Mouse (Mus musculus): ENCODE results near the gene Olfr288. TPM values are rescaled to one million over a fixed set of nuclear protein-coding genes. Genes with fewer than 3 reads are reported as not detected.

The Olfr288 gene
- polyA plus RNA-seq, 1 experiment from 2014 or later = not detected

GRCm38 (mm10) chr15:98162561-98162960, 32.8 kb downstream of the Olfr288 start:
- 73% methylated on average over 4 of the region's 4 CpGs for WGBS

GRCm38 (mm10) chr15:98161026-98161805, 34.1 kb downstream of the Olfr288 start:
- H3K4me1 ChIP-seq = no peaks in the 10 kb centered on the region
- H3K36me3 ChIP-seq = no peaks in the 10 kb centered on the region
- no peak for ATAC-seq (ENCODE audit: insufficient number of reproducible peaks, insufficient read depth, low FRiP score, low TSS enrichment, low read depth)
- peaks cover 16% of the 10 kb centered on the region for H3K27me3 ChIP-seq
- no peak overlapping the region for H3K4me2 ChIP-seq
- H3K9me3 ChIP-seq = no peaks in the 10 kb centered on the region
- H3K27ac ChIP-seq = no peak overlapping the region
- WGBS = 70% methylated on average over 19 of the region's 19 CpGs
- H3K4me3 ChIP-seq = no peak overlapping the region
- no peak overlapping the region for H3K9ac ChIP-seq

More at GRCm38 (mm10) chr15:98162561-98162960, 32.8 kb downstream of the Olfr288 start:
- peaks cover 29% of the 10 kb centered on the region for H3K27me3 ChIP-seq
- H3K9ac ChIP-seq = no peak overlapping the region
- no peak overlapping the region for H3K27ac ChIP-seq
- no peak for ATAC-seq (ENCODE audit: insufficient number of reproducible peaks, insufficient read depth, low FRiP score, low TSS enrichment, low read depth)
- no peak overlapping the region for H3K4me2 ChIP-seq
- H3K4me3 ChIP-seq = no peak overlapping the region
- H3K36me3 ChIP-seq = no peaks in the 10 kb centered on the region
- H3K4me1 ChIP-seq = peaks cover 7% of the 10 kb centered on the region
- H3K9me3 ChIP-seq = no peaks in the 10 kb centered on the region

- H3K9ac ChIP-seq = no peak overlapping the region
- no peak overlapping the region for H3K4me2 ChIP-seq
- H3K27ac ChIP-seq = no peak overlapping the region
- no peaks in the 10 kb centered on the region for H3K36me3 ChIP-seq
- WGBS = 65% methylated on average over 1 of the region's 1 CpGs
- no peaks in the 10 kb centered on the region for H3K27me3 ChIP-seq
- no peaks in the 10 kb centered on the region for H3K9me3 ChIP-seq
- ATAC-seq (ENCODE audit: insufficient number of reproducible peaks, insufficient read depth, low FRiP score, low TSS enrichment, low read depth) = no peak
- H3K4me1 ChIP-seq = peaks cover 3% of the 10 kb centered on the region; the same call in 1 of the 2 replicates
- no peak overlapping the region for H3K4me3 ChIP-seq
Observed at GRCm38 (mm10) chr15:98157253-98157652, 38.1 kb downstream of the Olfr288 start.

- no peaks in the 10 kb centered on the region for H3K27me3 ChIP-seq
- H3K4me3 ChIP-seq = no peak overlapping the region
- 52% methylated on average over 4 of the region's 4 CpGs for WGBS
- H3K9ac ChIP-seq = no peak overlapping the region
- no peaks in the 10 kb centered on the region for H3K36me3 ChIP-seq
- H3K9me3 ChIP-seq = no peaks in the 10 kb centered on the region
- H3K27ac ChIP-seq = no peak overlapping the region
- peaks cover 3% of the 10 kb centered on the region; the same call in 1 of the 2 replicates for H3K4me1 ChIP-seq
- ATAC-seq (ENCODE audit: insufficient number of reproducible peaks, insufficient read depth, low FRiP score, low TSS enrichment, low read depth) = no peak
- no peak overlapping the region for H3K4me2 ChIP-seq
Observed at GRCm38 (mm10) chr15:98155944-98156343, 39.4 kb downstream of the Olfr288 start.

- ATAC-seq (ENCODE audit: insufficient number of reproducible peaks, insufficient read depth, low FRiP score, low TSS enrichment, low read depth) = no peak
- H3K36me3 ChIP-seq = no peaks in the 10 kb centered on the region
- H3K4me1 ChIP-seq = peaks cover 3% of the 10 kb centered on the region; the same call in 1 of the 2 replicates
- no peak overlapping the region for H3K4me3 ChIP-seq
- H3K27ac ChIP-seq = no peak overlapping the region
- H3K4me2 ChIP-seq = no peak overlapping the region
- H3K9me3 ChIP-seq = no peaks in the 10 kb centered on the region
- WGBS = 89% methylated on average over 5 of the region's 5 CpGs
- H3K27me3 ChIP-seq = no peaks in the 10 kb centered on the region
- no peak overlapping the region for H3K9ac ChIP-seq
Observed at GRCm38 (mm10) chr15:98155272-98155671, 40.1 kb downstream of the Olfr288 start.

GRCm38 (mm10) chr15:98154631-98155030, 40.7 kb downstream of the Olfr288 start:
- peaks cover 3% of the 10 kb centered on the region; the same call in 1 of the 2 replicates for H3K4me1 ChIP-seq
- ATAC-seq (ENCODE audit: insufficient number of reproducible peaks, insufficient read depth, low FRiP score, low TSS enrichment, low read depth) = no peak
- H3K27ac ChIP-seq = no peak overlapping the region
- no peaks in the 10 kb centered on the region for H3K27me3 ChIP-seq
- no peak overlapping the region for H3K4me2 ChIP-seq
- no peak overlapping the region for H3K9ac ChIP-seq
- WGBS = 78% methylated on average over 3 of the region's 3 CpGs
- no peak overlapping the region for H3K4me3 ChIP-seq
- H3K9me3 ChIP-seq = no peaks in the 10 kb centered on the region
- no peaks in the 10 kb centered on the region for H3K36me3 ChIP-seq

- ATAC-seq (ENCODE audit: insufficient number of reproducible peaks, insufficient read depth, low FRiP score, low TSS enrichment, low read depth) = no peak
- WGBS = 56% methylated on average over 4 of the region's 4 CpGs
- Histone ChIP-seq H3K9me3 (no peaks in the 10 kb centered on the region), H3K4me2 (no peak overlapping the region), H3K27ac (no peak overlapping the region), H3K27me3 (no peaks in the 10 kb centered on the region), H3K36me3 (no peaks in the 10 kb centered on the region), H3K4me3 (no peak overlapping the region), H3K4me1 (peaks cover 3% of the 10 kb centered on the region; the same call in 1 of the 2 replicates), H3K9ac (no peak overlapping the region)
Observed at GRCm38 (mm10) chr15:98154146-98154545, 41.2 kb downstream of the Olfr288 start.

- ATAC-seq (ENCODE audit: insufficient number of reproducible peaks, insufficient read depth, low FRiP score, low TSS enrichment, low read depth) = no peak
- Histone ChIP-seq H3K9ac (no peak overlapping the region), H3K27me3 (no peaks in the 10 kb centered on the region), H3K9me3 (no peaks in the 10 kb centered on the region), H3K4me1 (peaks cover 3% of the 10 kb centered on the region; the same call in 1 of the 2 replicates), H3K4me2 (no peak overlapping the region), H3K36me3 (no peaks in the 10 kb centered on the region), H3K27ac (no peak overlapping the region), H3K4me3 (no peak overlapping the region)
- 19% methylated on average over 3 of the region's 3 CpGs for WGBS
Observed at GRCm38 (mm10) chr15:98153625-98154024, 41.7 kb downstream of the Olfr288 start.

- H3K4me3 ChIP-seq = no peak overlapping the region
- no peaks in the 10 kb centered on the region for H3K27me3 ChIP-seq
- peaks cover 3% of the 10 kb centered on the region; the same call in 1 of the 2 replicates for H3K4me1 ChIP-seq
- no peak for ATAC-seq (ENCODE audit: insufficient number of reproducible peaks, insufficient read depth, low FRiP score, low TSS enrichment, low read depth)
- H3K9me3 ChIP-seq = no peaks in the 10 kb centered on the region
- 40% methylated on average over 7 of the region's 7 CpGs for WGBS
- no peaks in the 10 kb centered on the region for H3K36me3 ChIP-seq
- no peak overlapping the region for H3K27ac ChIP-seq
- no peak overlapping the region for H3K9ac ChIP-seq
- no peak overlapping the region for H3K4me2 ChIP-seq
Observed at GRCm38 (mm10) chr15:98152916-98153315, 42.4 kb downstream of the Olfr288 start.

- ATAC-seq (ENCODE audit: insufficient number of reproducible peaks, insufficient read depth, low FRiP score, low TSS enrichment, low read depth) = no peak
- H3K4me1 ChIP-seq = peaks cover 14% of the 10 kb centered on the region
- whole genome bisulfite sequencing = 55% methylated on average over 10 of the region's 10 CpGs
Observed at GRCm38 (mm10) chr15:98149166-98149602, 46.2 kb downstream of the Olfr288 start.

GRCm38 (mm10) chr15:98148356-98148755, 47.0 kb downstream of the Olfr288 start:
- peaks cover 14% of the 10 kb centered on the region for H3K4me1 ChIP-seq
- WGBS = 75% methylated on average over 3 of the region's 3 CpGs
- no peak for ATAC-seq (ENCODE audit: insufficient number of reproducible peaks, insufficient read depth, low FRiP score, low TSS enrichment, low read depth)
- H3K9ac ChIP-seq = no peak overlapping the region
- no peak overlapping the region for H3K4me3 ChIP-seq
- H3K36me3 ChIP-seq = no peaks in the 10 kb centered on the region
- H3K27ac ChIP-seq = no peak overlapping the region
- H3K27me3 ChIP-seq = no peaks in the 10 kb centered on the region
- no peak overlapping the region for H3K4me2 ChIP-seq
- H3K9me3 ChIP-seq = no peaks in the 10 kb centered on the region

More at GRCm38 (mm10) chr15:98149166-98149602, 46.2 kb downstream of the Olfr288 start:
- Histone ChIP-seq H3K27ac (no peak overlapping the region), H3K4me3 (no peak overlapping the region), H3K36me3 (no peaks in the 10 kb centered on the region), H3K9me3 (no peaks in the 10 kb centered on the region), H3K27me3 (no peaks in the 10 kb centered on the region), H3K9ac (no peak overlapping the region), H3K4me2 (no peak overlapping the region)

- Histone ChIP-seq H3K4me2 (peak overlapping the region; percentile 84), H3K36me3 (peaks cover 16% of the 10 kb centered on the region), H3K4me3 (peak overlapping the region; percentile 87), H3K27me3 (no peaks in the 10 kb centered on the region), H3K9ac (peak overlapping the region; percentile 92), H3K9me3 (no peaks in the 10 kb centered on the region), H3K4me1 (peaks cover 11% of the 10 kb centered on the region), H3K27ac (peak overlapping the region; percentile 85)
- ATAC-seq (ENCODE audit: insufficient number of reproducible peaks, insufficient read depth, low FRiP score, low TSS enrichment, low read depth) = peak; percentile 91
- under 1% methylated on average over 38 of the region's 38 CpGs for WGBS
Observed at GRCm38 (mm10) chr15:98145559-98146181, 49.7 kb downstream of the Olfr288 start.

Data from embryonic facial prominence, embryonic 13.5 days (tissue).